Mouse (Mus musculus): ENCODE data around the gene Sumf1. TPM values are rescaled to one million over a fixed set of nuclear protein-coding genes. Genes with fewer than 3 reads are reported as not detected.

Sumf1 gene
- polyA plus RNA-seq, 1 experiment from 2014 or later: 16.9 TPM

DNA sequence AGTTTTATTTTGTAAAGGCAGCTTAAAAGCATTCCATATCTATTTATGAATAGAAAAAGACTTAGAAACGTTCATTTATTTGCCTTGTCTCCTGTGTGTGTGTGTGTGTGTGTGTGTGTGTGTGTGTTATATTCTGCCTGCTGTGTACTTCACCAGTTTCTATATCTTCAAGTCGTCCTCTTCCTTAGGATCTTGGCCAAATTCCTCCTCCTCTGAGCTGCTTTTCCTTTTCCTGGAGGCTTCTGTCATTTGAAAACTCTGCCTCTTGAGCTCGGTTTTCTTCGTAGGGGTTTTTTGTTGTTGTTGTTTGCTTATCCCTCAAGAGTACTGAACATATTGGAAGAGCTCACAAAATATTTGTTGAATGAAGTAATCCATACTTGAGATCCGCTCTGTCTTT, 37.1 kb upstream of the Sumf1 start:
- H3K4me3 ChIP-seq: no peak overlapping the region
- no peaks in the 10 kb centered on the region for H3K27me3 ChIP-seq
- no peak overlapping the region for H3K9ac ChIP-seq
- no peak overlapping the region for H3K27ac ChIP-seq
- no peaks in the 10 kb centered on the region for H3K36me3 ChIP-seq
- H3K9me3 ChIP-seq (replicated peaks): no peaks in the 10 kb centered on the region
- WGBS: 65% methylated on average over 5 of the region's 5 CpGs
- ATAC-seq (ENCODE audit: low FRiP score): no peak
- no peak overlapping the region for H3K4me2 ChIP-seq (replicated peaks)
- no peaks in the 10 kb centered on the region for H3K4me1 ChIP-seq

DNA sequence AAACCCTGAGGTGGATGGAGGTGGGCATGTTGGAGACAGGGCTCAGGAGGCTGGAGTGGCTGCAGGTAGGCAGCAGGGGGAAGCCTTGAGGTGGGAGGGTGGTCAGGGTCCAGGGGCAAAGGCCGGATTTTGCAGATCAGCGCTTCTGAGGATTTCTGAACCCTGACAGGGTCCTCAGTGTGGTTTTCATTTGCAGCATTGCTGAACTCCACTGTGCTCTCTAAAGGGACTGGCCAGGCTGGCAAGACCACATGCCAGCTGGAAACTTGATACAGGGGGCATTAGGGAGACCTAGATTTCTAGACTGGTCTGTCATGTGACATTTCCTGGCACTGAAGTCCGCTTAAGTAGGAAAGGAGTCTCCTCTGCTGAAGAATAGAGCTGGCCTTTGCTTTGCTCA, 32.6 kb upstream of the Sumf1 start:
- H3K27me3 ChIP-seq: no peaks in the 10 kb centered on the region
- H3K4me1 ChIP-seq: peaks cover 5% of the 10 kb centered on the region
- no peaks in the 10 kb centered on the region for H3K9me3 ChIP-seq (replicated peaks)
- no peak overlapping the region for H3K4me2 ChIP-seq (replicated peaks)
- H3K4me3 ChIP-seq: no peak overlapping the region
- H3K9ac ChIP-seq: no peak overlapping the region
- ATAC-seq (ENCODE audit: low FRiP score): no peak
- 88% methylated on average over 3 of the region's 3 CpGs for WGBS
- H3K36me3 ChIP-seq: no peaks in the 10 kb centered on the region
- H3K27ac ChIP-seq: no peak overlapping the region

DNA sequence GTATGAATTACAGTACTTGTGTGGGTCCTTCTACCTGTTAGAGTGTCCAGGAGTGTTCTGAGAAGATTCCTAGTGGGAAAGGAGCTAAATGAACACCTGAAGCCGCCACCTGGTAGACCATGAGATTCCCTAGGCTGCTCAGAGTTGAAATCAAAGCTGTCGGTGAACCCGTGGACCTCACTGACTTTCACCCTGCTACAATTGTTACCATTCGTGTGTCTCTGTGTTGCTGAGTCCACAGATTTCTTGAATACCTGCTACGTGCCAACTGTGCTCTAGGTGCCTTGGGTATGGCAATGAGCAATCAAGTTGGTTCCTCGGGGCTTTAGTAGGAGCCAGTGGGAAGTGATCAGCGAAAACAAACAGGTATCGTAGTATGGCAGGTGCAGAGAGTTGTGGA, 31.4 kb upstream of the Sumf1 start:
- H3K9ac ChIP-seq: no peak overlapping the region
- H3K4me2 ChIP-seq (replicated peaks): no peak overlapping the region
- no peak for ATAC-seq (ENCODE audit: low FRiP score)
- no peaks in the 10 kb centered on the region for H3K27me3 ChIP-seq
- WGBS: 93% methylated on average over 8 of the region's 8 CpGs
- peaks cover 5% of the 10 kb centered on the region for H3K4me1 ChIP-seq
- H3K9me3 ChIP-seq (replicated peaks): no peaks in the 10 kb centered on the region
- H3K36me3 ChIP-seq: no peaks in the 10 kb centered on the region
- H3K4me3 ChIP-seq: no peak overlapping the region
- no peak overlapping the region for H3K27ac ChIP-seq

DNA sequence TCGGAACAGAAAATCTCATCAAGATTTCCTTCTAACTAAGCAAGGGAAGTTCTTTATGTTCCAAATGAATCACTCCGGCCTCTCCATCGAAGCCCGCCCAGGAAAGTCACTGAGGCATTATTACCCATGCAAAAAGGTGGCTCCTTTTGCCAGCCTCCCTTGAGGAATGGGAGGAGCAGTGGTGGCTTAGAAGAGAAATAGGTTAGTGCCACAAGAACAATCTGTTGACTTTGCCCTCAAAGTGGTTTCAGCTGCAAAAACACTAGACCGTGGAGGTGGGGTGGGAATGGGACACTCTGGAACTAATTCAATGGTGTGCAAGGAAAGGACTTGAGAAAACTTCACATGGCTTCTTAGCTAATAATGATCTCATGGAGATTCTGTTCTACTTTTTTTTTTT, 30.7 kb upstream of the Sumf1 start:
- ATAC-seq (ENCODE audit: low FRiP score): no peak
- H3K27ac ChIP-seq: no peak overlapping the region
- no peaks in the 10 kb centered on the region for H3K36me3 ChIP-seq
- no peaks in the 10 kb centered on the region for H3K27me3 ChIP-seq
- no peak overlapping the region for H3K4me2 ChIP-seq (replicated peaks)
- no peak overlapping the region for H3K9ac ChIP-seq
- H3K4me3 ChIP-seq: no peak overlapping the region
- H3K9me3 ChIP-seq (replicated peaks): no peaks in the 10 kb centered on the region
- peaks cover 5% of the 10 kb centered on the region for H3K4me1 ChIP-seq
- WGBS: 71% methylated on average over 5 of the region's 5 CpGs

DNA sequence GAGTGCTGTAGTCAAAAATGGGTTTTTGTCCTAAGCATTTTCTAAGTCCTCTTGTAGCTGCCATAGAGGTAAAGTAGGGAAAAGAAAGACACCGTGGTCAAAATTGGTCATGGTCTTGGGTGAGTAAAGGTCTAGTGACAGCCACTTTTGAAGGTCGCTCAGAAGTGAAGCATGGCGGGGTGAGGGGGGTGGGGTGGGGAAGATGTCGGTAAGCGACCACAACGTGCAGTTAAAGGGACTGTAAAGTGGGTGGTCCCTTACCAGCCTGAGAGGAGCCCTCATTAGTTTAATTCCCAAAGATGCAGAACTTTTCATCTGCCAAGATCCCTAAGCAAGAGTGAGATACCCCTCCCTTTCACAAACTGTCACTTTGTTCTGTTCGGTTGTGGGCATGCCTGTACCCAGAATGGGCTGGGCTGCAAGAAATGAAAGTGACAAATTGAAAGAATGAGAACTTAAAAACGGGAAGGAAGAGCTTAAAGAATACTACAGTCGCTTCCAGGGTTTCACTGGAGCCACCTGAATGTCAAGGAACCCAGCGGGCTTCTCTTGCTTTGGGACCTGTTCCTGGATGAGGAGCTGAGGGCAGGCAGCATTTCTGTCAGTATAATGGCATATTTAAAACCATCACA, 29.0 kb upstream of the Sumf1 start:
- no peaks in the 10 kb centered on the region for H3K27me3 ChIP-seq
- 12% methylated on average over 10 of the region's 10 CpGs for WGBS
- no peak overlapping the region for H3K27ac ChIP-seq
- H3K4me2 ChIP-seq (replicated peaks): peak overlapping the region; percentile 86
- no peaks in the 10 kb centered on the region for H3K9me3 ChIP-seq (replicated peaks)
- no peak for ATAC-seq (ENCODE audit: low FRiP score)
- no peaks in the 10 kb centered on the region for H3K36me3 ChIP-seq
- peaks cover 5% of the 10 kb centered on the region for H3K4me1 ChIP-seq
- no peak overlapping the region for H3K9ac ChIP-seq
- peak overlapping the region; percentile 68 for H3K4me3 ChIP-seq

DNA sequence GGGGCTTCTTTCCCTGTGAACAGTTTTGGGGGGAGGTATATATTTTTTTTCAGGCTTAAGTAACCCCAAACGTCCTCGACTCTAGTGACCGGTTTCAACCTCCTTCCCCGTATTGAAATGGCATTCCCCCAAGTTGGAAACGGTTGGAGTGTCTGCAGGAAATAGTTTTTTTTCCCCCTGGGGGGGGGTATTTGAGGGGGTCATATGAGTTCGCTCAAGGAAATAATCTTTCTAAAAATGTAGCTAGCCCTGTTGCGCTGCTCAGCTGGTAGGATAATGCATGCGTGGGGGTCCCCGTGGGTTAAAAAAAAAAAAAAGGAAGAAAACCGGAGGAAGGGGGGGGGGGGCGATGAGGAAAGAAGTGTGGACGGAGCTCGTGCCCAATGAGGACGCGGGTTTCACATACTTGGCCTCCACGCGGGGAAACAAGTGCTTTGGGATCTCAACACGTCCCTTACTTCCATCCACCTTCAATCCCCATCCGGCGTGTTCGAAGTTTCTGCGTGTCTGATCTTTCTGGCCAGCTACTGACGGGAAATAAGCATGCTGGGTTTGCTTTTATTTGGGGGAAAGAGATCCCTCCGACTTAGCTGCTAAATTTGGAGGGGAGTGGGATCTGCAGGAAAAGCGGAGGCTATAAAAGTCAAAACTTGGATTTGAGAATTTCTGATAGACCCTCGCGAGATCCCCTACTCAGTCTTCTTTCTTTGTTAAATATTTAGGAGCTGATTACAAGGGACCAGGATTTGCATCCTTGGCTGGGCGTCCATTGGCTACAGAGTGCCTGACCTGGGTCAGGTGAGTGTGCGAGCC, 28.3 kb upstream of the Sumf1 start:
- H3K4me3 ChIP-seq: peak overlapping the region; percentile 68
- under 1% methylated on average over 28 of the region's 29 CpGs for WGBS
- peak overlapping the region; percentile 63 for H3K9ac ChIP-seq
- H3K9me3 ChIP-seq (replicated peaks): no peaks in the 10 kb centered on the region
- H3K27me3 ChIP-seq: no peaks in the 10 kb centered on the region
- no peaks in the 10 kb centered on the region for H3K36me3 ChIP-seq
- H3K4me1 ChIP-seq: peaks cover 5% of the 10 kb centered on the region
- peak overlapping the region; percentile 86 for H3K4me2 ChIP-seq (replicated peaks)
- no peak overlapping the region for H3K27ac ChIP-seq
- ATAC-seq (ENCODE audit: low FRiP score): peak; percentile 23; the same call in 1 of the 2 replicates

DNA sequence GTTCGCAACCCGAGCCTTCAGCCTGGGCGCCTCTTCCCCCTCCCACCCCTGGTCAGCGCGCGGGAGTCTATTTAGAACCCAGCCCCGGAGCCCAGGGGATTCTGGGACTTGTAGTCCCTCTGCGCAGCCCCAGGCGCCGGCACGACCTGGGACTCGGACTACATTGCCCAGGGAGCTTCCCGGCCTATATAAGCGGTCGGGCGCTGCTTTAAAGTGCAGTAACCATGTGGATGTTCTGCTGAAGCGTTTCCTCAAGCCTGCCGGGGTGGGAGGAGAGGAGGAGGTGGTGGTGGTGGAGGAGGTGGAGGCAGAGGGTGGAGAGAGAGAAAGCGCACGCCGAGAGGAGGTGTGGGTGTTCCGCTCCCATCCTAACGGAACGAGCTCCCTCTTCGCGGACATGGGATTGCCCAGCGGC, 27.5 kb upstream of the Sumf1 start, which contains the start of gene Itpr1:
Gene Itpr1, plus strand, starts transcription at position 216 of the 415 bp plus-strand sequence.
- Histone ChIP-seq H3K27me3 (no peaks in the 10 kb centered on the region), H3K4me2 (replicated peaks) (peak within 1 kb of the TSS; percentile 86), H3K27ac (no peak within 1 kb of the TSS), H3K4me1 (peaks cover 5% of the 10 kb centered on the region), H3K9ac (peak within 1 kb of the TSS; percentile 63), H3K9me3 (replicated peaks) (no peaks in the 10 kb centered on the region), H3K36me3 (no peaks in the 10 kb centered on the region), H3K4me3 (peak within 1 kb of the TSS; percentile 68)
- peak; percentile 100 for ATAC-seq (ENCODE audit: low FRiP score)
- WGBS: 0% methylated on average over 27 of the region's 27 CpGs

DNA sequence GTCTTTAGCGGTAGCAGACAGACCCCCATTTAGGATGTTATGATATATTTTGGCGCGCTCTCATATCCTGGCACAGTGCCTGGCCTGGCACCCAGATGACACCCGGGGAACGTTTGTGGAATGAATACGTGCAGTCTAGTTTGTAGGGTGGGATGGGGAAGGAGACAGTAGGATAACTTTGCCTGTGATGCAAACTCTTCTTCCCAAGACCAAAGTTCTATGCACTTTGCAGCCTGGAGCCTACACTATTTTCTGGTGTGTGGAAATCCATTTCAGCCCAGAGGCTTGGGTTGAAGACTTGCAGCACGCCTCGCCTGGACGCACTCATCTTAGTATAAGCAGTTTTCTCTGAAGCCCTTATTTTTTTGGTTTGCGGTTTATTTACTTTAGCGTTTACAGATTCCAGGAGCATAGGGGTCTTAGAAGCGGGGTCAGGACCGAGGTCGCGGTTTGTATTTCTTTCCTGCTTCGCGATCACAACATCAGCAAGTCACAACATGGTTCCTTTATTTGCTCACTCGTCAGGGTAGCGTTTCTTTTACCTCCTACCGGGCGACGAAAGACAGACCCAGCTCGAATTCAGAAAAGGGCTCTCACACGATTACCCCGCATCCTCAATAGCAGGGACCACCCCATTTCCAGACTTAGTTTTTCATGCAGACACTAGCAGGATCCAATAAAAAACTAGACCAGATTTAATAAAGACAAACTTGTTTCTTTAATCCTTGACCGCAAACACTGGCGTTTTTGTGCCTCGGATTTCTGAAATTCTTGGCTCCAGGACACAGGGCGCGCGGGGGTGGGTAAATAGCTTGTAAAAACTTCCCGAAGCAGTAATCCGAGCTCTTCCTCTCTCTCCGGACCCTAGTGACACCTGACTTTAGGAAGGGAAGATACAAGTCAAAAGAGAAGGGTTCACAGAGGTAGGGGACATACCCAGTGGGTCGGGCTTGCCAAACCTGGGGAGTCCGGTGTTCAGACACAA, 26.8 kb upstream of the Sumf1 start:
- Histone ChIP-seq H3K36me3 (no peaks in the 10 kb centered on the region), H3K9ac (peak overlapping the region; percentile 50; the same call in 1 of the 2 replicates), H3K27me3 (no peaks in the 10 kb centered on the region), H3K9me3 (replicated peaks) (no peaks in the 10 kb centered on the region), H3K27ac (no peak overlapping the region), H3K4me3 (peak overlapping the region; percentile 68), H3K4me2 (replicated peaks) (peak overlapping the region; percentile 86), H3K4me1 (peaks cover 5% of the 10 kb centered on the region)
- peak; percentile 17 for ATAC-seq (ENCODE audit: low FRiP score)
- 6% methylated on average over 36 of the region's 36 CpGs for WGBS

DNA sequence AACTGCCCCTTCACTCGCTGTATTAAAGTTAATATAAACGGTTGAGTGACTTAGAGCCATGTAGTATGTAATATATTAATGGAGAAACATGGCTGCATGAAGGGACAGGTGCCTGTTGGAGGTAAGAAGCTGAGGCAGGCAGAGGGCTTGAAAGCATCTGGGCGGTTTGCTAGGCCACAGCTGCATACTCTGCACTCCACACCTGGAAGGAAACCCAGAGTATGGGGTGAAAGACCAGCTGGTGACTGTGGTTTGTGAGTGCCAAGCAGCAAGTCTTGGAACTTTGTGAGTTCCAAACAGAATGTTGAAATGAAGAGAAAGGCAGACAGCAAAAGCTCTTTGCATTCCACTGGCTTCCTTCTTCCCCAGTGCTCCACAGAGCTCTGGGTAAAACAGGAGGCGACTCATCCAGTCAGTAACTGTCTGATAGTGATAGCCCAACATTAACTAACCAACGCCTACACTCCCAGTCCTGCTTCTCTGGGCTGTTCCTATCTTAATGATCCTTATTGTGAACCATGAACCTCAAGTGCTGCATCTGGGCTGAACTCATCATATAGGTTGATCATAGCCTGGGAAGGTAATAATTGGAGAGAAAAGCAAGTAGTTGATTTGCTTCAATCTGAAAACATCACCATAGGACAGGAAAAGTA, 21.7 kb upstream of the Sumf1 start:
- Histone ChIP-seq H3K27ac (no peak overlapping the region), H3K27me3 (no peaks in the 10 kb centered on the region), H3K9me3 (replicated peaks) (no peaks in the 10 kb centered on the region), H3K4me1 (no peaks in the 10 kb centered on the region), H3K9ac (no peak overlapping the region), H3K4me2 (replicated peaks) (no peak overlapping the region), H3K4me3 (no peak overlapping the region), H3K36me3 (no peaks in the 10 kb centered on the region)
- ATAC-seq (ENCODE audit: low FRiP score): no peak
- 88% methylated on average over 5 of the region's 5 CpGs for WGBS

DNA sequence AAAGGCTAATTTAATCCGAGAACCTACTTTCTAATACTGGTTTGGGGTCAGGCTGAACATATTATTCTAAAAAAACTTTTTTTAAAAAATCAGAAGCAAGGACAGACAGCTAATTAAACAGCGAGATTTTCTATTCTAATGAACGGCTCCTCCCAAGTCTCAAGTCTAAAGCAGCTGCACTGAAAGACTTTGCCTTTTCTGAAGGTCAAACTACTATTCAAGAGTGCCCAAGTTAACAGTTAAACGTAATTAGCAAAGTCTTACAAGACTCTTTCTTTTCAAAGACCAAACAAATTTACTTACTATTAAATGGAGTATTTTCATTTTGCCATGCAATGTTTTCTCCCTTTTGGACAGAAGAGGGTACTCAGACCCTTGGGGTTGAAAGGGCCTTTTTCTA, 20.8 kb upstream of the Sumf1 start:
- H3K27ac ChIP-seq: no peak overlapping the region
- no peak for ATAC-seq (ENCODE audit: low FRiP score)
- no peaks in the 10 kb centered on the region for H3K27me3 ChIP-seq
- no peak overlapping the region for H3K4me3 ChIP-seq
- H3K4me1 ChIP-seq: no peaks in the 10 kb centered on the region
- 82% methylated on average over 4 of the region's 4 CpGs for WGBS
- no peak overlapping the region for H3K4me2 ChIP-seq (replicated peaks)
- no peaks in the 10 kb centered on the region for H3K36me3 ChIP-seq
- H3K9ac ChIP-seq: no peak overlapping the region
- no peaks in the 10 kb centered on the region for H3K9me3 ChIP-seq (replicated peaks)

DNA sequence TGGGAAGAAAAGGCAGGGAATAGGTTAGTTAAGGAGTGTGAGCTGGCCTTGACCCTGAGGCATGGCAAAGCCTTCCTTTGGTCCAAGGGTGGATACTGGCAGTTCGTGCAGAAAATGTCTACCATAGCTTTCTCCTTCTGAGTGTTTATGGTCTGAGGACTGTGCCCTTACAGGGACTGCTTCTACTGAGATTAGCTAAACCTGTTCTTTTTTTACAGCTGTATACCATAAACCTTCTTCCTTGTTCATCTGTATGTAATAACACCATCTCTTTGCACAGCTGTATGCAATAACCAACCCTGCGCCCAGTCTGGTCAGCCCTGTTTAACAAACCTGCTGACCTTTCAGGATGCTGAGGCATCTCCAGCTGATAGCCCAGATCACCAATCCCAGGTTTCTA, 18.9 kb upstream of the Sumf1 start:
- Histone ChIP-seq H3K4me3 (no peak overlapping the region), H3K36me3 (no peaks in the 10 kb centered on the region), H3K4me2 (replicated peaks) (no peak overlapping the region), H3K27ac (no peak overlapping the region), H3K9me3 (replicated peaks) (no peaks in the 10 kb centered on the region), H3K9ac (no peak overlapping the region), H3K4me1 (no peaks in the 10 kb centered on the region), H3K27me3 (no peaks in the 10 kb centered on the region)
- 92% methylated on average over 2 of the region's 2 CpGs for WGBS
- ATAC-seq (ENCODE audit: low FRiP score): no peak
